Mouse (Mus musculus) MEL-GATA-1-ER (cell line): ENCODE data around the gene Mindy4.

ENCODE experiments used
- DNase-seq: peaks from one replicate; pipeline ENCODE4 v3.0.0-alpha.2; 2012; ENCODE audit warnings: low read depth; ENCODE audit errors: extremely low read depth

The Mindy4 gene

DNA sequence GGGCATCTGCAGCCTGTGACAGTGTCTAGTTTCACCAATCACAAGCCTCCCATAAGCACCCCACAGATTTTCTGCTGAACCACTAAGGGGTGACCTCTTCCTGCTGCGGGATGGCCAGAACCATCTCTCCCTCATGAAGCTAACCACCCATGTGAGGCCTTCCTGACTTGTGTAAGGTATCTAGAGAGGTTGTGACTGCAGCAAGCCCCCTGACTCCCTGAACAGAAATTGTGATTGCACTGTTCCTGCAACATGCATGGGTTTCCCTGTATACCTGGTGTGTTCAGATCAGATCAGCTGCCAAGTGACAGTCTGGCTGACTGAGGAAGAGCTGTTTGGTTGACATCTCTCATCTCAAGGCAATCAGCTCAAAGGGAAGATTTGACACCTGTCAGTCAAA, 159.5 kb downstream of the Mindy4 start:
- DNase-seq: no peak

DNA sequence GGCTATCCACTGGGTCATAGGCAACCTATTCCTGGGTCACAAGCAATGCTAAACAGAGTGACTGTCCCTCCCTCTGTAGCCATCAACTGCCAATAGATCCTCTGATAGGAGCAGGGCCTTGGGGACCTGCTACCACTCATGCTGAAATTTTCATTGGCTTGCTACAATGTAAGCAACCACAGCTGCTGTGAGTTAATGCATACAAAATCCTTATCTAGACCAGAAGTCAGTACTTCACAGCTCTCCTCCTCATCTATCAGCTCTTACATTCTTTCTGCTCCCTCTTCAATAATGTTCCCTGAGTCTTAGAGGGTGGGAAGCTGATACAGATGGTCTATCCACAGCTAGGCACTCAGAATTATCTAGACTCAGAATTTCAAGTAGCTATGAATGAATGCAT, 163.9 kb downstream of the Mindy4 start:
- no peak for DNase-seq
